17 mouse cellular contexts compared by ENCODE assay signal in genomic region chr13:107866825-107867224, GRCm38 (mm10).
"Had no signal": no experiment of that assay in that cellular context is flagged by ENCODE, and none has a peak within 500 bp of the region (broad histone marks: within the 10 kb centered on the region; RNA-seq: fewer than 3 reads in every experiment).

No protein-coding gene starts in this region.

- H3K27me3 ChIP-seq: liver, embryonic 13.5 days; megakaryocyte, embryonic 14.5 days; neural tube, embryonic 13.5 days; stomach, embryonic 15.5 days had no signal

- DNase-seq: kidney, postnatal 10 days; kidney, postnatal 36 days; layer of hippocampus, postnatal 36 days; liver, embryonic 13.5 days; lung, adult 2 months; lung, postnatal 14 days; lung, postnatal 4 days; midbrain, embryonic 14.5 days; retina, postnatal 1 day; right cerebral cortex, postnatal 25 days; spleen, adult 18-20 months; thymus, postnatal 25 days had no signal

- H3K4me2 ChIP-seq: liver, embryonic 13.5 days; midbrain, embryonic 11.5 days; neural tube, embryonic 13.5 days; stomach, embryonic 15.5 days had no signal

- H3K4me1 ChIP-seq: stomach, embryonic 15.5 days had no signal

- H3K4me3 ChIP-seq: left cerebral cortex, adult 2 months; liver, embryonic 13.5 days; megakaryocyte, embryonic 14.5 days; neural tube, embryonic 13.5 days; stomach, embryonic 15.5 days had no signal

- H3K27ac ChIP-seq: left cerebral cortex, adult 2 months; liver, embryonic 13.5 days; stomach, embryonic 15.5 days had no signal

- H3K36me3 ChIP-seq: liver, embryonic 13.5 days; neural tube, embryonic 13.5 days; stomach, embryonic 15.5 days had no signal

- H3K9me3 ChIP-seq: liver, embryonic 13.5 days; megakaryocyte, embryonic 14.5 days; neural tube, embryonic 13.5 days; stomach, embryonic 15.5 days had no signal

- H3K9ac ChIP-seq: liver, embryonic 13.5 days; neural tube, embryonic 13.5 days; stomach, embryonic 15.5 days had no signal
